Mouse (Mus musculus): ENCODE results near the gene Zscan21. TPM values are rescaled to one million over a fixed set of nuclear protein-coding genes. Genes with fewer than 3 reads are reported as not detected.

The Zscan21 gene
- 13.7 TPM for total RNA-seq (2023)

DNA sequence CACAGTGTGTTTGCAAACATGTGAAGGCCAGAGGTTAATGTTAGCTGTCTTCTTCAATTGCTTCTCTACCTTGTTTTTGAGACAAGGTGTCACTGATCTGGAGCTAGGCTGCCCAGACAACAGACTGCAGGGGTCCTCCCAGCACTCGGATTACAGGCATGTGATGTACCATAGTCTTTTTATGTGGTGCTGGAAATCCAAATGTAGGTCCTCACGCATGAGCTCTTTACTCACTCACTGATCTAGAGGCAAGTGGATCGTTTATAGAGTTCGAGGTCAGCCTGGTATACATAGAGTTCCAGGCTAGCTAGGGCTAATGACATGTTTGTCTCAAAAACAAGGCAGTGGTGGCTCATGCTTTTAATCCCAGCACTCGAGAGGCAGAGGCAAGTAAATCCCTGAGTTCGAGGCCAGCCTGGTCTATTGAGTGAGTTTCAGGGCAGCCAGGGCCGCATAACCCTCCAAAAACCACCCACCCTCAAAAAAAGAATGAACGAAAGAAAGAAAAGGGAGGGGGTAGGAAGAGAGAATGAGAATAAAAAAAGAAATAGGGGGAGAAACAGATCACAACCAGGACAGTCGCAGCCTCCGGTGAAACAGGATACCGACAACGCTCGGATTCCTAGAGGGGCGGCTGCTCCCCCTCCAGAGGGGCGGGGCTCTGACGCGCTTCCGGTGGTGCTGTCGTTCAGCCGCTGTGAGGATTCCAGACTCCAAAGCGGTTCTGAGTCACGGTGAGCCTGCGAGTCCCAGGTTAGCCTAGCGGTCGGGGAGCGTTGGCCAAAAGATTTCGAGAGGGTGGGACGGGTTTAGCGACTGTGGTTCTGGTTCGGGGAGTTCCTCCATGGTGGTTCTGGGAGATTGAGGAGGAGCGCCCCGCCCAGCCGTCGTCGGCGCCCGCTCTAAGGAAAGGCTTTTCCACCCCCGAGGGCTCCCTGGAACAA, at the start of gene Zscan21:
Zscan21 (plus strand) TSS at position 649 of the 944 bp plus-strand sequence.

DNA sequence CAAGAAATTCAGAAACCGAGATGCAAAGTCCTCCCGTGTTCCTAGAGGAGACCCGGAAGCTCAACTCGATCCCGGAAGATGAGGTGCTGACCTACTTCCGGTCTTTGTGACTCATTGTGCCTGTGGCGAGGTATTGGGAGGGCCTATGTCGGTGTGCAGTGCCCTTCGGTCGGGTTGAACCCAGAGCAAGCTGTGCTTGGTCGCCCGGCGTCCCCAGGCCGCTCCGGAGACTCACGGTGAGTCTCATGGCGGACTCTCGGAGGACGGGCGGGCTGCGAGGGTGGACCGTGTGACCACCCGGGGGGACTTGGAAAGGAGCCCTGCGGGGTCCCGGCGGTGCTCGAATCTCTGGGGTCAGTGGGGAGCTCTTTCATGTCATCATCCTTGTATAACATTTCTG, 31.7 kb upstream of the Zscan21 start, which contains the start of gene Zkscan1:
Zkscan1 (plus strand) TSS at position 89 of the 400 bp plus-strand sequence.

DNA sequence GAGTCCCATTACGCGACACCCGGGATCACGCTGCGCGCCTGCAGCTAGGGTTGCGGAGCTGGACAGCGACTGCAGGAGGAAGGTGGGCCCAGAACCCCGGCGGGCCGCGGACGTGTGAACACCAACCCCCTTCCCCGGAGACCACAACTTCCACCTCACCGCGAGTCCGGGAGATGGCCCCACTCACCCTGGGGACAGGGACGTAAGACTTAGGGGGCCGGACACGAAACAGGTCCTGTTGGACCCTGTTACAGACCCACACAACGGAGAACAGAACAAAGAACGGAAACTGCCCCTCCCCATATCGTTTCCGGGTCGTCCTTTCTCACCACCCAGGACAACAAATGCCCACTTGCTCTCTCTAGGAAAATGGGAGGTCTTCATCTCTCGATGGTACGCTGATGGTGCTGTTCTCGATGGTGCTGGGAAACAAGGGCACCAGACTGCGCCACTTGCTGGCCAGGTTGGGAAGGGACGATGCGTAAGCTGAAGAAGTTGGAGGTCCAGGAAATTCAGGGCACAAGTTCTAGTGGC, 38.8 kb downstream of the Zscan21 start, which contains the start of gene Zfp113:
Zfp113 (minus strand) TSS at position 302 of the 534 bp plus-strand sequence.

DNA sequence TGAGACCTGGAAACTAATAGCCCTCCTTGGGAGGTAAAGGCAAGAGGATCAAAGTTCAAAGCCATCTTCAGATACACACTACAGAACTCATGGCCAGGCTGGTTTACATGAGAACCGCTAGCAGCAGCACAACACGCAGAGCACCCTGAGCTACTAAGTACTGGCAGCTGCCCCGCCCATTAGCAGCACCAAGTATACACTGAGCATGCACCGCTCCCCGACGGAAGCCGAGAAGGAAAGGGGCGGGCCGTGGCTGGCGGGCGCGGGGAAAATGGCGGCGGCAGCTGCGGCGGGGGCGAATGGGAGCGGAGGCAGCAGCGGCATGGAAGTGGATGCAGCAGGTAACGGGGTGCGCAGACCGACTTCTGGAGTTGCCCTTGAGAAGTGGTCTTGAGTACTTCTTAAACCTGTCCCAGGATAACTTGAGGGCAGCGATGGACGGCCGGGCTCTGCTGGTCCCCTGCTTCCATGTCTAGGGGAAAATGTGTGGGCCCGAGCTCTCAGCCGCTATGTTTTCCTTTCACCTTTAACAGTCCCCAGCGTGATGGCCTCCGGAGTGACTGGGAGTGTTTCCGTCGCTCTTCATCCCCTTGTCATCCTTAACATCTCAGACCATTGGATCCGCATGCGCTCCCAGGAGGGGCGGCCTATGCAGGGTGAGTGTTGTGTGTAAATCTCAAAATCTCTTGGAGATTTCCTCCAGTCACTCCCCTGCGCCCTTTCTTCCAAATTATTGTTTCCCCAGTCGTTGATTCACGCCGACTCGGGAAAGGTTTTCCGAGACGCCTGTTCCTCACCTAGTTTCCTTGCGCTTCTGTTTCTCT, 44.4 kb downstream of the Zscan21 start, which contains the start of gene Cops6:
Cops6 (plus strand) TSS at position 230 of the 824 bp plus-strand sequence.

DNA sequence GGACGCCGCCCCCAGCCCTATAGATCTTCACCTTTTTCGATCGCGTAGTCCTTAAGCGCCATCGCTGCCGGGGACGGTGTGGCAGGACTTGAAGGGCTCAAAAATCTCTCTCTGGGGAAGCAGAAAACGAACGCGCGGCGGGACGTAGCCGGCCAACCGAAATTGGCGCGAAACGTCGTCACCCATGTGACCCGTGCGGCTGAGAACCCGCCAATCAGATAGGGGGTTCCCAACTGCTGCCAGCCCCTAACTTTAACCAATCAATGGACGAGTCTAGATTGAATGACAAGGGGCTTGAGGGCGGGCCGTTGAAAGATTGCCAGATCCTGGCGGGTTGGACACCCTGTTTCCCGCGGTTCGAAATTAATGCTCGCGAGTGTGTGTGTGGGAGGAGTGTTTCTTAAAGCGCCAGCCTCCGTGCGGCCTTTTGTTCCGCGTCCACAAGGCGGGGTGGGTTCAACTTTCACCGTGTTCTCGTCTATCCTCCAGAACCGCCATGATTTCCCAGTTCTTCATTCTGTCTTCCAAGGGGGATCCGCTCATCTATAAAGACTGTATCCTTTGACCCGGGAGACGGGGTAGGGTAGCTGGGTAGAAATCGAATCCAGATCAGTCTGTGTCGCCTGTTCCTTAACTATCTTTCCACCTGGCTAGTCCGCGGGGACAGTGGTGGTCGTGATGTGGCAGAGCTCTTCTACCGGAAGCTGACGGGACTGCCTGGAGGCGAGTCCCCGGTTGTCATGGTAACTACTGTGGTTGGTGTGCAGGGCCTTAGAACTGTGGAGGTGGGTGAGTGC, 55.2 kb downstream of the Zscan21 start, which contains the start of the genes Ap4m1 and Mcm7:
Ap4m1 (plus strand) TSS at position 308 of the 797 bp plus-strand sequence.
Mcm7 (minus strand) TSS at position 728 of the 797 bp plus-strand sequence.

Other genes with a start within 250 kb of the Zscan21 start
- 1.7 TPM for gene Pilrb2, start 245.1 kb upstream of the Zscan21 start, total RNA-seq (2023)
- gene Cyp3a13, start 195.3 kb upstream of the Zscan21 start, total RNA-seq (2023), result not detected
- not detected for gene Gjc3, start 153.8 kb upstream of the Zscan21 start, total RNA-seq (2023)
- not detected for gene Azgp1, start 135.4 kb upstream of the Zscan21 start, total RNA-seq (2023)
- not detected for gene Smok3a, start 95.6 kb upstream of the Zscan21 start, total RNA-seq (2023)
- not detected for gene Smok3b, start 95.5 kb upstream of the Zscan21 start, total RNA-seq (2023)
- gene Smok3c, start 63.7 kb upstream of the Zscan21 start, total RNA-seq (2023), result not detected
- 25.9 TPM for gene Zkscan1, start 31.8 kb upstream of the Zscan21 start, total RNA-seq (2023)
- 13.7 TPM for gene Zfp113, start 38.8 kb downstream of the Zscan21 start, total RNA-seq (2023)
- gene Cops6, start 44.2 kb downstream of the Zscan21 start, total RNA-seq (2023), result 48.1 TPM
- 22.8 TPM for gene Ap4m1, start 55.1 kb downstream of the Zscan21 start, total RNA-seq (2023)
- gene Mcm7, start 55.5 kb downstream of the Zscan21 start, total RNA-seq (2023), result 76.6 TPM
- gene Taf6, start 70.5 kb downstream of the Zscan21 start, total RNA-seq (2023), result 26.7 TPM
- 16.6 TPM for gene Cnpy4, start 70.6 kb downstream of the Zscan21 start, total RNA-seq (2023)
- 1.3 TPM for gene Mblac1, start 77.4 kb downstream of the Zscan21 start, total RNA-seq (2023)
- not detected for gene Nxpe5, start 109.0 kb downstream of the Zscan21 start, total RNA-seq (2023)
- gene Lamtor4, start 138.6 kb downstream of the Zscan21 start, total RNA-seq (2023), result 32.0 TPM
- 50.8 TPM for gene BC037034, start 147.1 kb downstream of the Zscan21 start, total RNA-seq (2023)
- not detected for gene Gal3st4, start 155.9 kb downstream of the Zscan21 start, total RNA-seq (2023)
- not detected for gene Gm43720, start 163.1 kb downstream of the Zscan21 start, total RNA-seq (2023)
- gene Gpc2, start 163.1 kb downstream of the Zscan21 start, total RNA-seq (2023), result 2.7 TPM
- gene Stag3, start 163.3 kb downstream of the Zscan21 start, total RNA-seq (2023), result not detected
- 1.7 TPM for gene Pvrig, start 225.1 kb downstream of the Zscan21 start, total RNA-seq (2023)

All from CD4-positive naive resting alpha-beta T cell, adult 57 days (primary cell).